Mouse (Mus musculus): ENCODE data around the gene Ppp3ca.

DNA sequence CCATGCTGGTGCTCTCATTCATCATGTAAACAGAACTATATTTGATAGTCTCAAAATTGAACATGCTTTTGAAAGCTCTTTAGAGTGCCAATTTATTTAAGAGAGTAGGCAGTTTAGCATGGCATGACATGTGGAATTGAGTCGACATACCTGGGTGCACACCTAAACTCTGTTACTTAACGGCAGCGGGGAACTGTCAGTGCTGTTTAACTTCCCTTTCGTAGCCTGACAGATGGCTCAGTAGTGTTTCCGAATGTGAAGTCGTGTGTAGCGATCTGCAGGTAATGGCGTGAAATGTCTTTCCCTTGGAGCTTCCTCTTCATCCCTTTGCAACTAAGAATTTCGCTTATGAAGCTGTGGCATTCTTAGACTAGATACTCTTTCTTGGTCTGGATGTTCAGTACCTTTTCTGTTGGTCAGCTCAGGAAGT lies 107.9 kb downstream of the Ppp3ca start:
- TF ChIP-seq CTCF (IDR thresholded peaks at IDR 0.05; ENCODE audit: control insufficient read depth, insufficient read depth, insufficient read length), result no peak
- TF ChIP-seq MAX (IDR thresholded peaks at IDR 0.05), result no peak
- TF ChIP-seq CEBPB (IDR thresholded peaks at IDR 0.05; ENCODE audit: low read depth), result no peak
- no peak for TF ChIP-seq MYOD1 (IDR thresholded peaks at IDR 0.05; ENCODE audit: control insufficient read depth, insufficient read length, low read depth)
- no peak for TF ChIP-seq MYOG (IDR thresholded peaks at IDR 0.05; ENCODE audit: control insufficient read depth, extremely low read depth, insufficient read length)
